Mouse (Mus musculus) embryonic facial prominence, embryonic 13.5 days (tissue): ENCODE measurements around the gene Adnp. TPM values are rescaled to one million over a fixed set of nuclear protein-coding genes. Genes with fewer than 3 reads are reported as not detected.

Experiments used
- ATAC-seq: fragments of 200-750 bp; cut with Nextera tagmentation; 2 replicates; pipeline ENCODE4 v1.8.0; 2017; ENCODE audit warnings: low read depth; ENCODE audit not compliant: insufficient number of reproducible peaks, insufficient read depth, low FRiP score, low TSS enrichment
- H3K27ac ChIP-seq: fragments of 300-500 bp; sonication (generic); 2 replicates; pipeline ENCODE4 v1.5.1; 2015; ENCODE audit warnings: moderate library complexity, mild to moderate bottlenecking, inconsistent platforms
- H3K27me3 ChIP-seq: fragments of 300-500 bp; sonication (generic); 2 replicates; pipeline ENCODE4 v1.6.1; 2015; ENCODE audit warnings: mild to moderate bottlenecking, inconsistent platforms
- H3K36me3 ChIP-seq: fragments of 300-500 bp; sonication (generic); 2 replicates; pipeline ENCODE4 v1.6.1; 2015; ENCODE audit warnings: mild to moderate bottlenecking, inconsistent platforms
- H3K4me1 ChIP-seq: fragments of 300-500 bp; sonication (generic); 2 replicates; pipeline ENCODE4 v1.6.1; 2015; ENCODE audit warnings: inconsistent platforms
- H3K4me2 ChIP-seq: fragments of 300-500 bp; sonication (generic); 2 replicates; pipeline ENCODE4 v1.6.1; 2015; ENCODE audit warnings: moderate library complexity, mild to moderate bottlenecking, inconsistent platforms
- H3K4me3 ChIP-seq: fragments of 300-500 bp; sonication (generic); 2 replicates; pipeline ENCODE4 v1.5.1; 2015; ENCODE audit warnings: mild to moderate bottlenecking, inconsistent platforms
- H3K9ac ChIP-seq: fragments of 300-500 bp; sonication (generic); 2 replicates; pipeline ENCODE4 v1.6.1; 2015; ENCODE audit warnings: mild to moderate bottlenecking, inconsistent platforms
- H3K9me3 ChIP-seq: fragments of 300-500 bp; sonication (generic); 2 replicates; pipeline ENCODE4 v1.6.1; 2016; ENCODE audit warnings: inconsistent platforms
- WGBS: fragments of 180-500 bp; shearing (Covaris S2); methylation state at CpG from one replicate; pipeline ENCODE4 v1.1.7; 2015; ENCODE audit warnings: mixed read lengths; 5-methylcytosine and 5-hydroxymethylcytosine counted together
- polyA plus RNA-seq: library from polyadenylated mRNA; unstranded; fragments of >200 nt; fragmentation: Nextera tagmentation; extraction: Ambion mirVana; gene quantifications from 2 replicates; pipeline ENCODE4 v1.2.1, GENCODE M21; 2015

Gene Adnp
- polyA plus RNA-seq, 1 experiment from 2014 or later, result 3.9 TPM

GRCm38 (mm10) chr2:168233286-168233685 lies 26.4 kb upstream of the Adnp start:
- Histone ChIP-seq H3K9me3 (no peaks in the 10 kb centered on the region), H3K36me3 (peaks cover 15% of the 10 kb centered on the region), H3K4me3 (no peak overlapping the region), H3K27me3 (no peaks in the 10 kb centered on the region), H3K4me1 (peaks cover 27% of the 10 kb centered on the region), H3K27ac (no peak overlapping the region), H3K4me2 (no peak overlapping the region), H3K9ac (no peak overlapping the region)
- 93% methylated on average over 5 of the region's 5 CpGs for WGBS
- no peak for ATAC-seq

- no peak for ATAC-seq
- H3K27ac ChIP-seq, result no peak overlapping the region
- peaks cover 19% of the 10 kb centered on the region for H3K36me3 ChIP-seq
- no peaks in the 10 kb centered on the region for H3K27me3 ChIP-seq
- H3K4me2 ChIP-seq, result peak overlapping the region; percentile 100
- H3K4me1 ChIP-seq, result peaks cover 32% of the 10 kb centered on the region
- 63% methylated on average over 33 of the region's 33 CpGs for WGBS
- H3K4me3 ChIP-seq, result peak overlapping the region; percentile 100
- no peaks in the 10 kb centered on the region for H3K9me3 ChIP-seq
- H3K9ac ChIP-seq, result peak overlapping the region; percentile 96
Observed at GRCm38 (mm10) chr2:168231471-168231829, 24.5 kb upstream of the Adnp start.

GRCm38 (mm10) chr2:168230773-168231470 lies 24.0 kb upstream of the Adnp start:
- WGBS, result 4% methylated on average over 91 of the region's 105 CpGs
- Histone ChIP-seq H3K27me3 (no peaks in the 10 kb centered on the region), H3K4me1 (peaks cover 32% of the 10 kb centered on the region), H3K4me3 (peak overlapping the region; percentile 100), H3K4me2 (peak overlapping the region; percentile 100), H3K9me3 (no peaks in the 10 kb centered on the region), H3K9ac (peak overlapping the region; percentile 96), H3K36me3 (peaks cover 24% of the 10 kb centered on the region), H3K27ac (peak overlapping the region; percentile 88)
- peak; percentile 5; the same call in 1 of the 2 replicates for ATAC-seq

GRCm38 (mm10) chr2:168230026-168230728 lies 23.3 kb upstream of the Adnp start, which contains the start of the genes Gm20716, Dpm1 and Mocs3:
TSS of gene Gm20716 (minus strand) at chr2:168230364.
TSS of gene Dpm1 (minus strand) at chr2:168230591.
TSS of gene Mocs3 (plus strand) at chr2:168230622.
- Histone ChIP-seq H3K27ac (peak within 1 kb of the TSS; percentile 88), H3K9me3 (no peaks in the 10 kb centered on the region), H3K27me3 (no peaks in the 10 kb centered on the region), H3K36me3 (peaks cover 29% of the 10 kb centered on the region), H3K4me2 (peak within 1 kb of the TSS; percentile 100), H3K4me3 (peak within 1 kb of the TSS; percentile 100), H3K9ac (peak within 1 kb of the TSS; percentile 96), H3K4me1 (peaks cover 32% of the 10 kb centered on the region)
- ATAC-seq, result peak; percentile 77; the same call in 1 of the 2 replicates
- WGBS, result 0% methylated on average over 73 of the region's 73 CpGs

GRCm38 (mm10) chr2:168229116-168230025 lies 22.5 kb upstream of the Adnp start:
- no peak for ATAC-seq
- H3K9me3 ChIP-seq, result no peaks in the 10 kb centered on the region
- H3K27me3 ChIP-seq, result no peaks in the 10 kb centered on the region
- H3K4me3 ChIP-seq, result peak overlapping the region; percentile 100
- H3K36me3 ChIP-seq, result peaks cover 37% of the 10 kb centered on the region
- H3K9ac ChIP-seq, result peak overlapping the region; percentile 96
- H3K4me2 ChIP-seq, result peak overlapping the region; percentile 100
- H3K4me1 ChIP-seq, result peaks cover 32% of the 10 kb centered on the region
- 20% methylated on average over 41 of the region's 41 CpGs for WGBS
- peak overlapping the region; percentile 88; the same call in 1 of the 2 replicates for H3K27ac ChIP-seq

- Histone ChIP-seq H3K4me1 (peaks cover 5% of the 10 kb centered on the region), H3K27ac (no peak overlapping the region), H3K9me3 (no peaks in the 10 kb centered on the region), H3K9ac (no peak overlapping the region), H3K36me3 (peaks cover 77% of the 10 kb centered on the region), H3K4me3 (no peak overlapping the region), H3K4me2 (no peak overlapping the region), H3K27me3 (no peaks in the 10 kb centered on the region)
- 78% methylated on average over 6 of the region's 6 CpGs for WGBS
- no peak for ATAC-seq
Observed at GRCm38 (mm10) chr2:168223326-168223725, 16.4 kb upstream of the Adnp start.

GRCm38 (mm10) chr2:168213788-168214397 lies 7.0 kb upstream of the Adnp start:
- no peak overlapping the region for H3K4me2 ChIP-seq
- H3K36me3 ChIP-seq, result peaks cover 92% of the 10 kb centered on the region
- 53% methylated on average over 5 of the region's 5 CpGs for WGBS

GRCm38 (mm10) chr2:168207883-168208282 lies 971 bp upstream of the Adnp start:
- WGBS, result 96% methylated on average over 3 of the region's 3 CpGs
- Histone ChIP-seq H3K9ac (peak overlapping the region; percentile 100; the same call in 1 of the 2 replicates), H3K36me3 (peaks cover 62% of the 10 kb centered on the region), H3K27ac (peak overlapping the region; percentile 99), H3K4me1 (peaks cover 22% of the 10 kb centered on the region), H3K4me2 (peak overlapping the region; percentile 74), H3K9me3 (no peaks in the 10 kb centered on the region), H3K27me3 (no peaks in the 10 kb centered on the region), H3K4me3 (no peak overlapping the region)
- no peak for ATAC-seq

More at GRCm38 (mm10) chr2:168213788-168214397, 7.0 kb upstream of the Adnp start:
- H3K9ac ChIP-seq, result no peak overlapping the region
- no peak overlapping the region for H3K27ac ChIP-seq
- H3K27me3 ChIP-seq, result no peaks in the 10 kb centered on the region
- no peak overlapping the region for H3K4me3 ChIP-seq
- H3K9me3 ChIP-seq, result no peaks in the 10 kb centered on the region
- ATAC-seq, result no peak
- H3K4me1 ChIP-seq, result no peaks in the 10 kb centered on the region

GRCm38 (mm10) chr2:168205681-168206631 lies 956 bp downstream of the Adnp start:
- WGBS, result under 1% methylated on average over 47 of the region's 49 CpGs
- ATAC-seq, result peak; percentile 12; the same call in 1 of the 2 replicates
- H3K36me3 ChIP-seq, result peaks cover 52% of the 10 kb centered on the region

GRCm38 (mm10) chr2:168205265-168205664 lies 1.6 kb downstream of the Adnp start:
- 5% methylated on average over 6 of the region's 6 CpGs for WGBS
- peak overlapping the region; percentile 74 for H3K4me2 ChIP-seq
- H3K36me3 ChIP-seq, result peaks cover 48% of the 10 kb centered on the region
- peaks cover 40% of the 10 kb centered on the region for H3K4me1 ChIP-seq
- no peaks in the 10 kb centered on the region for H3K9me3 ChIP-seq
- peak overlapping the region; percentile 100 for H3K9ac ChIP-seq
- peak overlapping the region; percentile 99; the same call in 1 of the 2 replicates for H3K27ac ChIP-seq
- ATAC-seq, result no peak
- no peaks in the 10 kb centered on the region for H3K27me3 ChIP-seq
- H3K4me3 ChIP-seq, result peak overlapping the region; percentile 100

More at GRCm38 (mm10) chr2:168205681-168206631, 956 bp downstream of the Adnp start:
- peak overlapping the region; percentile 100 for H3K4me3 ChIP-seq
- peak overlapping the region; percentile 74 for H3K4me2 ChIP-seq
- H3K27ac ChIP-seq, result peak overlapping the region; percentile 99
- no peaks in the 10 kb centered on the region for H3K27me3 ChIP-seq
- H3K4me1 ChIP-seq, result peaks cover 33% of the 10 kb centered on the region
- peak overlapping the region; percentile 100 for H3K9ac ChIP-seq
- H3K9me3 ChIP-seq, result no peaks in the 10 kb centered on the region
